Mouse (Mus musculus) heart, postnatal 36 days (tissue): ENCODE results near the gene Rxfp1. TPM values are rescaled to one million over a fixed set of nuclear protein-coding genes. Genes with fewer than 3 reads are reported as not detected.
"Not testable (repeated sequence)": the region's sequence is repeated elsewhere in the genome, so short reads cannot be mapped to it uniquely, and the experiment has no call there.

ENCODE experiments used
- DNase-seq, 2 experiments: peaks; one replicate each; pipeline ENCODE4 v3.0.0; 2021 to 2022
- intact Hi-C: fragments of 180-260 bp; cut with DNase I; formaldehyde crosslinking; loops from one replicate; pipeline ENCODE4 v1.15.1; 2025
- total RNA-seq, 2 experiments: library from RNA; stranded (reverse); gene quantifications; 2 replicates each; pipeline ENCODE4 v1.2.3; 2021

Gene Rxfp1
- 1 to 10 TPM; 1.4 to 2.1 TPM for total RNA-seq

GRCm38 (mm10) chr3:79737780-79738179 is at the start of gene Rxfp1:
Rxfp1 (minus strand) TSS chr3:79737880.
- DNase-seq: no peak
- intact Hi-C loops: no loop called here

GRCm38 (mm10) chr3:79784362-79784736 is 46.7 kb upstream of the Rxfp1 start:
- no peak for DNase-seq
- intact Hi-C loops: no loop called here

- peak in 1 of 2 experiments; percentile 13 for DNase-seq
- intact Hi-C loops: no loop called here
These were observed 46.1 kb upstream of the Rxfp1 start for GRCm38 (mm10) chr3:79783630-79784361.

- no peak for DNase-seq
These were observed 35.0 kb upstream of the Rxfp1 start for GRCm38 (mm10) chr3:79772701-79773100.

GRCm38 (mm10) chr3:79753736-79754135 is 16.1 kb upstream of the Rxfp1 start:
- intact Hi-C loops: no loop called here
- no peak for DNase-seq

More at GRCm38 (mm10) chr3:79772701-79773100, 35.0 kb upstream of the Rxfp1 start:
- intact Hi-C loops: no loop called here

- intact Hi-C loops: loop anchor here (10.0 kb wide), 1 partner anchor 58 kb away; no protein-coding TSS in a partner anchor
- no peak for DNase-seq
These were observed 8.9 kb upstream of the Rxfp1 start for GRCm38 (mm10) chr3:79746585-79746984.

- intact Hi-C loops: loop anchor here (10.0 kb wide), 1 partner anchor 60 kb away; no protein-coding TSS in a partner anchor
- DNase-seq: no peak
These were observed 7.4 kb upstream of the Rxfp1 start for GRCm38 (mm10) chr3:79745101-79745500.

- DNase-seq: peak; percentile 10 to 18
- intact Hi-C loops: loop anchor here (1.0 to 10.0 kb wide), 2 partner anchors 60 to 71 kb away; no protein-coding TSS in a partner anchor
These were observed 6.7 kb upstream of the Rxfp1 start for GRCm38 (mm10) chr3:79744415-79744814.

- DNase-seq: no peak
- intact Hi-C loops: loop anchor here (10.0 kb wide), 1 partner anchor 64 kb away; no protein-coding TSS in a partner anchor
These were observed 2.7 kb upstream of the Rxfp1 start for GRCm38 (mm10) chr3:79740351-79740750.

- no peak for DNase-seq
- intact Hi-C loops: no loop called here
These were observed 771 bp upstream of the Rxfp1 start for GRCm38 (mm10) chr3:79738451-79738850.

GRCm38 (mm10) chr3:79726506-79727075 is 11.1 kb downstream of the Rxfp1 start:
- intact Hi-C loops: no loop called here
- DNase-seq: no peak

- intact Hi-C loops: no loop called here
- no peak for DNase-seq
These were observed 16.8 kb downstream of the Rxfp1 start for GRCm38 (mm10) chr3:79720756-79721484.

- intact Hi-C loops: no loop called here
- peak in 1 of 2 experiments; percentile 6 for DNase-seq
These were observed 31.2 kb downstream of the Rxfp1 start for GRCm38 (mm10) chr3:79706436-79706835.

- DNase-seq: no peak
- intact Hi-C loops: no loop called here
These were observed 34.5 kb downstream of the Rxfp1 start for GRCm38 (mm10) chr3:79703135-79703534.

- intact Hi-C loops: no loop called here
- DNase-seq: no peak
These were observed 45.7 kb downstream of the Rxfp1 start for GRCm38 (mm10) chr3:79691957-79692356.

GRCm38 (mm10) chr3:79690111-79690651 is 47.5 kb downstream of the Rxfp1 start:
- intact Hi-C loops: no loop called here
- DNase-seq: peak; percentile 29 to 49

GRCm38 (mm10) chr3:79688101-79688500 is 49.6 kb downstream of the Rxfp1 start:
- DNase-seq, intact Hi-C loops: not testable (repeated sequence)

GRCm38 (mm10) chr3:79683529-79683928 is 54.2 kb downstream of the Rxfp1 start:
- intact Hi-C loops: no loop called here
- no peak for DNase-seq

GRCm38 (mm10) chr3:79682351-79683132 is 55.1 kb downstream of the Rxfp1 start:
- intact Hi-C loops: no loop called here
- peak; percentile 13 to 17 for DNase-seq

- no peak for DNase-seq
- intact Hi-C loops: no loop called here
These were observed 61.3 kb downstream of the Rxfp1 start for GRCm38 (mm10) chr3:79676411-79676810.
